Mouse (Mus musculus): ENCODE results near the gene Kif5a. TPM values are rescaled to one million over a fixed set of nuclear protein-coding genes. Genes with fewer than 3 reads are reported as not detected.

The Kif5a gene
- polyA plus RNA-seq, 1 experiment: 3.7 TPM

DNA sequence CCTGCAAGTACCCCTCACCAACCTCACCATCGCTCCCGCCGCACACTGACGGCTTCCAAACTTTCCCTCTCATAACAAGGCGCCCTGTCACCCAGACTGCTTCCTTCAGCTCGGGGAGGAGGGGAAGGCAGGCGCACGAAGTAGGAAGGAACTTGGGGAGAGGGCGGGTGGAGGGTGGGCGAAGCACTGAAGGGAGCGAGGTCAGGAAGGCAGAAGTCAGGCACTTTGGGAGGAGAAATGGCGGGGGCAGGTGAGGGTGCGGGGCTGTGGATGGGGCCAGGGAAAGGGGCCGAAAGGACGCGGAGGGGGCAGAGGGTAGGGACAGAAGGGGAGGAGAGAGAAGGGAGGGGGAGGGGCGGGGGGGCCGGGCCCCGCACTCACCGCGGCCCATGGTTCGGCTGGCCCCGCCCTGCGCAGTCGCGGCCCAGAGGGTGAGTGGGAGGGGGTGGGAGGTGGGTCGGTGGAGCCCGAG lies 25.2 kb upstream of the Kif5a start:
- Histone ChIP-seq H3K36me3 (ENCODE audit: control insufficient read depth, insufficient read depth, low read length) (peaks cover 1% of the 10 kb centered on the region; the same call in 1 of the 2 replicates), H3K4me3 (ENCODE audit: insufficient read depth, low read depth, low read length) (peak overlapping the region; percentile 69), H3K4me1 (ENCODE audit: control insufficient read depth, insufficient read depth, low read length) (peaks cover 28% of the 10 kb centered on the region), H3K27ac (ENCODE audit: insufficient read depth, low read depth, low read length) (peak overlapping the region; percentile 94), H3K27me3 (replicated peaks; ENCODE audit: control insufficient read depth, insufficient read depth, low read length) (no peaks in the 10 kb centered on the region)
- TF ChIP-seq POLR2A (IDR thresholded peaks at IDR 0.05; ENCODE audit: low read depth, low read length): peak; percentile 5
- no peak for TF ChIP-seq CTCF (conservative IDR thresholded peaks at IDR 0.05; ENCODE audit: insufficient read depth, insufficient read length, low read depth, low read length)
- WGBS: 2% methylated on average over 21 of the region's 28 CpGs
- peak; percentile 67 for DNase-seq

DNA sequence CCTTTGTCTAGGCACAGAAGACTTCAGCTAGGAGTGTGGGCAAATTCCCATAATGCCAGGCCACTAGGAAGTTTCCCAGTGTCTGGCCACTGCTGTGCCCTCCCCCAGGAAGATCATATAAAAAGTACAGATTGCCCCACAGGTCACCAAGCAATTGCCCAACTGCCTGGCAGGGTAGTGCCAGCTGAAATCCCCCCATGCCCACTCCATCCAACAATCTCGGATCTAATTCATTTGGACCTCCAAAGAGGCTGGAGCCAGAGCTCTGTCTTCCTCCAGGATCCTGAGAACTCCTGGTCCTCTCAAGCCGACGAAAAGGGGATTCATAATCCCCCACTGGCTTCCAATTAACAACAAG lies 24.8 kb upstream of the Kif5a start:
- Histone ChIP-seq H3K36me3 (ENCODE audit: control insufficient read depth, insufficient read depth, low read length) (peaks cover 3% of the 10 kb centered on the region), H3K27me3 (replicated peaks; ENCODE audit: control insufficient read depth, insufficient read depth, low read length) (no peaks in the 10 kb centered on the region), H3K4me1 (ENCODE audit: control insufficient read depth, insufficient read depth, low read length) (peaks cover 24% of the 10 kb centered on the region), H3K4me3 (ENCODE audit: insufficient read depth, low read depth, low read length) (peak overlapping the region; percentile 69), H3K27ac (ENCODE audit: insufficient read depth, low read depth, low read length) (peak overlapping the region; percentile 94)
- WGBS: 0% methylated on average over 3 of the region's 3 CpGs
- TF ChIP-seq CTCF (conservative IDR thresholded peaks at IDR 0.05; ENCODE audit: insufficient read depth, insufficient read length, low read depth, low read length): no peak
- no peak for TF ChIP-seq POLR2A (IDR thresholded peaks at IDR 0.05; ENCODE audit: low read depth, low read length)
- no peak for DNase-seq

DNA sequence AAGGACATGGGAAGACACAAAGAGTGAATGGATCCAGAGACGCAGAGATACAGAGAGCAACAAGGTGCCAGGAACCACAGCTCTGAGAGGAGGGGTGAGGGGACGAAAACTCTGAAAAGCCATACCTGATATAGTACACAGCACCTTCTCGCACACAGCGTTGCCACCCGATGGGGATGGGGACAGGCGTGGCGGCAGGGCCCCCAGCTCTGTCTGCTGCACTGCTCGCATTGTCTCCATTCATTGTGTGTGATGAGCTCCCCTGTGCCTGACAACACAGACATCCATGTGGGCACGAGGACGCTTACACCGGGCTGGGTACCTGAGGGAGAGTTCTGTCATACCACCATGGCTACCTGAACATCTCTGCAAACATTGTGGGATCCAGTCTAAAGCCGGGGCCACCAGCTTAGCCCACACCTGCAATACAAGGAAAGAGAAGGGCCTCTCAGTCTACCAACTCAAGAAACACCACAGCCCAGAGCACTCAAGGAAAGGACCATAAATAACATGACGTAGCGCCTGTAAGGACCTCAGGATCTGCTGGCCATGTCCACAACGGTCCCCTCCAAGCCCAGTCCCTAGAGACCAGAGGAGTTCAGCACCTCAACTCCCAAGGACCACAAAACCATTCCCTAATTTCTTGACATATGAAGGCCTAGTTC lies 24.3 kb upstream of the Kif5a start:
- peaks cover 3% of the 10 kb centered on the region for H3K36me3 ChIP-seq (ENCODE audit: control insufficient read depth, insufficient read depth, low read length)
- H3K4me3 ChIP-seq (ENCODE audit: insufficient read depth, low read depth, low read length): peak overlapping the region; percentile 69
- TF ChIP-seq POLR2A (IDR thresholded peaks at IDR 0.05; ENCODE audit: low read depth, low read length) (no peak), CTCF (conservative IDR thresholded peaks at IDR 0.05; ENCODE audit: insufficient read depth, insufficient read length, low read depth, low read length) (no peak)
- no peaks in the 10 kb centered on the region for H3K27me3 ChIP-seq (replicated peaks; ENCODE audit: control insufficient read depth, insufficient read depth, low read length)
- WGBS: 53% methylated on average over 15 of the region's 15 CpGs
- peak overlapping the region; percentile 94 for H3K27ac ChIP-seq (ENCODE audit: insufficient read depth, low read depth, low read length)
- H3K4me1 ChIP-seq (ENCODE audit: control insufficient read depth, insufficient read depth, low read length): peaks cover 23% of the 10 kb centered on the region
- no peak for DNase-seq

DNA sequence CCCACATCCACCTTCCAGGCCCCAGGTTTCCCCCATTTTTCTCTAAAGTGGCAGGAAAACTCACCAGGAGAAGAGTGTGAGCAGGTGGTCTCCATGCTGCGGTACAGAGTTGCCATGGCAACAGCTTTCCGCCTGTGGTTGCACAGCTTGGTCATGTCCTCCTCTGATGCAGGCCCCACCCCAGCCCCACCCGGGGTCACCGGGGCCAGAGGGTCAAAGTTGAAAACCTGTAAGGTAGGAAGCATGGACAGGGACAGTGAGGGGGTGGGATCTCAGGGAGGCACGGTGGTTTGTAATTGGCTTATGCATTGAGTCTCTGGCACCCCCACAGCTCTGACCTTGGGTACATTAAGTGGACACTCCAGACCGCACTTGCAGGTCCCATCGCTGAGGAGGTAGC lies 23.6 kb upstream of the Kif5a start:
- H3K27me3 ChIP-seq (replicated peaks; ENCODE audit: control insufficient read depth, insufficient read depth, low read length): no peaks in the 10 kb centered on the region
- H3K4me3 ChIP-seq (ENCODE audit: insufficient read depth, low read depth, low read length): no peak overlapping the region
- DNase-seq: no peak
- TF ChIP-seq CTCF (conservative IDR thresholded peaks at IDR 0.05; ENCODE audit: insufficient read depth, insufficient read length, low read depth, low read length): no peak
- TF ChIP-seq POLR2A (IDR thresholded peaks at IDR 0.05; ENCODE audit: low read depth, low read length): no peak
- H3K36me3 ChIP-seq (ENCODE audit: control insufficient read depth, insufficient read depth, low read length): peaks cover 3% of the 10 kb centered on the region
- H3K4me1 ChIP-seq (ENCODE audit: control insufficient read depth, insufficient read depth, low read length): peaks cover 23% of the 10 kb centered on the region
- WGBS: 50% methylated on average over 7 of the region's 7 CpGs
- no peak overlapping the region for H3K27ac ChIP-seq (ENCODE audit: insufficient read depth, low read depth, low read length)

DNA sequence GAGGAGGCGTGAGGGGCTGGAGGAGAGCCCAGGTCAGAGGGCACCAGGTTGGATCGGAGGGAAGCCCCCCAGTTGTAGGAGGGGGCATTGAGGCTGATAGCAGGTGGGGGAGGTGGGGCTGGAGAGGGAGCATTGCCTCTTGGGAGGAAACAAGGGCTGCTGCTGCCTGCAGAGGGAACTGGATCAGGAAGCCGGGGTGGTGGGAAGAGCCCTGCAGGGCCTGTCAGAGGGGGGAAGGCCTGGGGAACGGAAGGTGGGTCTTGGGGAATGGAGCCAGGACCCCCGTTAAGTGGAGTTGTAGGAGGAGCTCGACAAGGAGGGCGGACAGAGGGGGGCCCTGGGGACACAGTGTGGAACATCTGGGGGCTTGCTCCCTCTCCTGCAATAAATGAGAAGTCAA lies 23.0 kb upstream of the Kif5a start:
- Histone ChIP-seq H3K27ac (ENCODE audit: insufficient read depth, low read depth, low read length) (no peak overlapping the region), H3K4me3 (ENCODE audit: insufficient read depth, low read depth, low read length) (no peak overlapping the region), H3K36me3 (ENCODE audit: control insufficient read depth, insufficient read depth, low read length) (peaks cover 3% of the 10 kb centered on the region), H3K4me1 (ENCODE audit: control insufficient read depth, insufficient read depth, low read length) (peaks cover 19% of the 10 kb centered on the region), H3K27me3 (replicated peaks; ENCODE audit: control insufficient read depth, insufficient read depth, low read length) (no peaks in the 10 kb centered on the region)
- no peak for TF ChIP-seq POLR2A (IDR thresholded peaks at IDR 0.05; ENCODE audit: low read depth, low read length)
- TF ChIP-seq CTCF (conservative IDR thresholded peaks at IDR 0.05; ENCODE audit: insufficient read depth, insufficient read length, low read depth, low read length): no peak
- DNase-seq: no peak
- WGBS: 58% methylated on average over 7 of the region's 7 CpGs

DNA sequence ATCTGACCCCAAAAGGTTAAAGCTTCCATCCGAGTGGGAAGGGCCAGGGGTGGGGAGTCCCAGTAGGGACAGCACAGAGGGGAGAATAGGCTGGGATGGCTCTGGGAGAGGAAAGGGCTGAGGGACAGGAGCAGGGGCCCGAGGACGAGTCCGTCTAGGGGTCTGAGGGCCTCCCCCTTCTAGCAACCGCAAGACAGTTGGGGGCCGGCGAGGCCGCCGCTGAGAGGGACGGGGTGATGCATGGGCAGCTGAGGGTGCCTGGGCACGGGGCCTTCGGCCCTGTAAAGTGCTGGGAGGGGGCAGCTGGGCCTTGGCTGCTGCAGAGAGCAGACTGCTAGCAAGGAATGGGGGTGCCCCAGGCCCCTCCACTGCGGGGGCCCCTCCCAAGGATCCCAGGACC lies 22.5 kb upstream of the Kif5a start:
- H3K4me3 ChIP-seq (ENCODE audit: insufficient read depth, low read depth, low read length): no peak overlapping the region
- H3K36me3 ChIP-seq (ENCODE audit: control insufficient read depth, insufficient read depth, low read length): peaks cover 3% of the 10 kb centered on the region
- no peak for DNase-seq
- TF ChIP-seq POLR2A (IDR thresholded peaks at IDR 0.05; ENCODE audit: low read depth, low read length) (no peak), CTCF (conservative IDR thresholded peaks at IDR 0.05; ENCODE audit: insufficient read depth, insufficient read length, low read depth, low read length) (no peak)
- no peaks in the 10 kb centered on the region for H3K27me3 ChIP-seq (replicated peaks; ENCODE audit: control insufficient read depth, insufficient read depth, low read length)
- H3K4me1 ChIP-seq (ENCODE audit: control insufficient read depth, insufficient read depth, low read length): peaks cover 19% of the 10 kb centered on the region
- 77% methylated on average over 13 of the region's 13 CpGs for WGBS
- H3K27ac ChIP-seq (ENCODE audit: insufficient read depth, low read depth, low read length): no peak overlapping the region

DNA sequence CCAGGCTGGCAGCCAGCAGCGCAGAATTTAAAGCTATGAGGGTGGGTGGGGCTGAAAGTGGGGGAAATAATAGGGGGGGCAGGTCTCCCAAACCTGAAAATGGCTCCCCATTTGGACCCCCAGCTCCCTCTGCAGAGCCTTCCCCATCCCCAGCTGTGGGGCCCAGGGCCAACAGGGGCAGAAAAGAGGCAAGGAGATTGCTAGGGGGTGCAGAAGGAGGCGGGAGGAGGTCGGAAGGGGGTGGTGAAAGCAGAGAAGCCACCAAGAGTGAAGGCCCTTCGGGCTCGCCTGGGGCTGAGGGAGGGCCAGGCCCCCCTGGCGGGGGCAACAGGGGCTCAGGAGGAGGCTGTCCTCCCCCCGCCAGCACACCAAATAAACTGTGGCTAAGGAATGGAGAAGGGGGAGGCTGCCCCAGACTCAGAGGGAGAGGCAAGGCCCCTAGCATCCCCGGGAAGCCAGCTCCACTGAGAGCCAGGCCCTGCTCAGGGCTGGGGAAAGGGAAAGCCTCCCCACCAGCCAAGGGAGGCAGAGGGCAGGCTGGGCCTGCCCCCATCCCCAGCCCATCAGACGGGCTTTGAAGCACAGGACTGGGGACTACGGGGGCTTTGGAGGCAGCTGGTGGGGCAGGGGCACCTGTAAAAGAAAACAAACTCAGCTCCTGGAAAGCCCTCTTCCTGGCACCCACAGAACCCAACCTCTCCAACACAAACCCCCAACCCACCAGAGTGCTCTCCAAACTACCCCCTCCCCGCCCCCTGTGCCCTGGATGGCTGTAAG lies 21.8 kb upstream of the Kif5a start:
- H3K36me3 ChIP-seq (ENCODE audit: control insufficient read depth, insufficient read depth, low read length): peaks cover 3% of the 10 kb centered on the region
- H3K27ac ChIP-seq (ENCODE audit: insufficient read depth, low read depth, low read length): no peak overlapping the region
- 82% methylated on average over 11 of the region's 11 CpGs for WGBS
- H3K4me3 ChIP-seq (ENCODE audit: insufficient read depth, low read depth, low read length): no peak overlapping the region
- no peak for TF ChIP-seq CTCF (conservative IDR thresholded peaks at IDR 0.05; ENCODE audit: insufficient read depth, insufficient read length, low read depth, low read length)
- no peaks in the 10 kb centered on the region for H3K27me3 ChIP-seq (replicated peaks; ENCODE audit: control insufficient read depth, insufficient read depth, low read length)
- peaks cover 19% of the 10 kb centered on the region for H3K4me1 ChIP-seq (ENCODE audit: control insufficient read depth, insufficient read depth, low read length)
- DNase-seq: no peak
